Mouse (Mus musculus) gastrocnemius, adult 18-20 months (tissue): ENCODE data around the gene Khdc1b. TPM values are rescaled to one million over a fixed set of nuclear protein-coding genes. Genes with fewer than 3 reads are reported as not detected.
"Not testable (repeated sequence)": the region's sequence is repeated elsewhere in the genome, so short reads cannot be mapped to it uniquely, and the experiment has no call there.

Experiments
- DNase-seq: peaks from one replicate; pipeline ENCODE4 v3.0.0; 2021; ENCODE audit warnings: low spot score
- long read RNA-seq, 2 experiments: library from polyadenylated mRNA; stranded (forward); transcript quantifications; one replicate each; pipeline ENCODE4 v2.0.0; 2021
- total RNA-seq, 2 experiments: library from RNA; stranded (reverse); gene quantifications; 2 replicates each; pipeline ENCODE4 v1.2.3; 2021

The Khdc1b gene
- not detected for total RNA-seq
- long read RNA-seq, experiment 1, result 0 reads
- long read RNA-seq, experiment 2, result 0 reads

DNA sequence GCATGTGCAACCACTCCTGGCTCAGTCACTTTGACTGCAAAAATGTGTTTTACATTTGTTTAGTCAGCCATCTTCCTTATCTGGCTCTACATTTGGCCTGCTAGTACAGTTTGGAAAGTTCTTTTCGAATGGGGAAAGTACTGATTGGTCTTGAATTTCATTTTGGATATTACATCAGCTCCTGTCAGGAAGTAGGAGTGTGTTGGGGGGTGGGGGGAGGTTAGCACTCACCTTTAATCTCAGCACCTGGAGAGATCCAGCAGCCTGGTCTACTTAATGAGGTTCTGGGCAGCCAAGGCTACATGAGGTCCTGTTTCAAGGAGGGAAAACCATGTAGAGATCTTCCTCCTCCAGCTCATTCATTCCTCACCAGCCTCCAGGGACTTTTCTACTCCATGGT, at the start of gene Khdc1b:
Khdc1b (plus strand) TSS at position 301 of the 400 bp plus-strand sequence.
- DNase-seq, result no peak

DNA sequence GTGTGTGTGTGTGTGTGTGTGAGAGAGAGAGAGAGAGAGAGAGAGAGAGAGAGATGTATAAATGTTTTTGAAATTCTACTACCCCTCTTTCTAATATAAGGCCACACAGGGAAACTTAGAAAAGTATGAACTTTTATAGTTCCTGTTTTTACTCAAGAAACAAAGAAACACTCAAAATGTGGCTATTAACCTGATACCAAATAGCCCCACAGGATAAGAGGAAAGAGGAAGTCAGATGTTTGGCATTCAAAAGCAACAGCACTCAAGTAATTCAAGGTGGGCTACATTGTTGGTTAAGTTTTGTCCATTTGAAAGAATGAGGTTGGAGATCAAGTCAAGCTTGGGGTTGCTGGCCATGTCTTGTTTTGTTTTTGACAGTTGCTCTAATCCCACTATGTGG, 47.5 kb upstream of the Khdc1b start:
- no peak for DNase-seq

DNA sequence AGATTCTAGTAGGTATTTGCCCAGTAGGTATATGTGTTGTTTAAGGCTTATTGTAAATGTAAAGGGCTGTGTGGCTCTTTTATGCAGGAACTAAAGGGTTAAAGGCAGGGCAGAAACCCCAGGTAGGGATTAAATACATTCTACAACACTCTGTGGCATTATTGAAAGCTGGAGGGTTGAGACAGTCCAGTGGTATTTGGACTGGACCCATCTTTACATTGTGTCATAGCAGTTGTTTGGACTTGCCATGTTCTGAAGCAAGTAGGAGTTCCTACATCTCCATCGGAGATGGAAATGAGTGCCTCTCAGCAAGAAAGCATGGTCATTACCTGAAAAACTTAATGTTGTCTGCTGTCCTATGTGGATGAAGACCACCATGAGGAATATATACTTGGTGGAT, 42.6 kb upstream of the Khdc1b start:
- no peak for DNase-seq

DNA sequence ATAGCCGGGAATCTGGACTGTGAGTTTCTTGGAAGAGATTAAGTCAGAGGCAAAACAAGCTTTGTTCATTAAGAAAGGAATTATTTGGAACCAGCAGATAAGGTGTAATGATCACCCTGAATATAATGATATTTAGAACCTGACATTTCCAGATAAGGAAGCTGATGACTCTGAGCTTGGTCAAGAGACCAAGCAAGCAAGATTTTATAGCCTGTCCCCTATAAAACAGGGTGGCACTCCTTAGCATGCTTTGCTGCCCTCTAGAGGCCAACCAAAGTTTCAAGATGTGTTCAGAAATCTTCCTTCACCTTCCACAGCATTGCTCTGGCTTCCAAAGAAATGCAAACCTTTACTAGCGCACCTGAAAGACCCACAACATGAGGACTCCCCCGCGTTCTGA, 39.1 kb upstream of the Khdc1b start:
- DNase-seq, result peak; percentile 61

DNA sequence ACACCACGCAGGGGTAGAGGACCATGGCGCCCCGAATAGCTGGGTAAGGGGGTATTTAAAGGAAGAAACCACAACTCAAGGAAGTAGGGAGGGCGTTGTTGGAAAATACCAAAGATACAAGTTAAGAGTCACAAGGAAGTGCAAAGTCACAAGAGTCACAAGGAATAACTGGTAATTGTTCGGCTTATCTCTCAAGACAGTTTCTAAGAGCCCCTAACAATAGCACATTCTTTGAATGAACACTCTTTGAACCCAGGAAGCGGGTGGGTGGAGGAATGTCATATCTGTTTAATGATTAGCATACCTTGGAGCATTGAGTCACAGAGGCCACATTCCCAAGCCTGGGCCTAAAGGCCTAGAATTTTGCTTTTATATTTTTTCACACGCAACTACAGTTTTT, 38.6 kb upstream of the Khdc1b start:
- not testable (repeated sequence) for DNase-seq

DNA sequence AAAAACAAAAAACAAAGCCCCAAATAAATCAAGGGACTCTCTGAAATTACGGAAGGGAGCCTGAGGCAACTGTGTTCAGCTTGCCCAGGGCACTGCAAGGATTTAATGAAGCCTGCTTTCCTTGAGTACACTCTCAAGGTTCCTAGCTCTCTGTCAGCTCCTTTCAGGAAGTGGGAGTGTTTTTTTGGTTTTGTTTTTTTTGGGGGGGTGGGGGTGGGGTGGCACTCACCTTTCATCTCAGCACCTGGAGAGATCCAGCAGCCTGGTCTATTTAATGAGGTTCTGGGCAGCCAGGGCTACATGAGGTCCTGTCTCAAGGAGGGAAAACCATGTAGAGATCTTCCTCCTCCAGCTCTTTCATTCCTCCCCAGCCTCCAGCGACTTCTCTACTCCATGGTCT, 34.0 kb upstream of the Khdc1b start, which contains the start of gene Khdc1a:
Khdc1a (plus strand) TSS at position 301 of the 400 bp plus-strand sequence.
- no peak for DNase-seq

DNA sequence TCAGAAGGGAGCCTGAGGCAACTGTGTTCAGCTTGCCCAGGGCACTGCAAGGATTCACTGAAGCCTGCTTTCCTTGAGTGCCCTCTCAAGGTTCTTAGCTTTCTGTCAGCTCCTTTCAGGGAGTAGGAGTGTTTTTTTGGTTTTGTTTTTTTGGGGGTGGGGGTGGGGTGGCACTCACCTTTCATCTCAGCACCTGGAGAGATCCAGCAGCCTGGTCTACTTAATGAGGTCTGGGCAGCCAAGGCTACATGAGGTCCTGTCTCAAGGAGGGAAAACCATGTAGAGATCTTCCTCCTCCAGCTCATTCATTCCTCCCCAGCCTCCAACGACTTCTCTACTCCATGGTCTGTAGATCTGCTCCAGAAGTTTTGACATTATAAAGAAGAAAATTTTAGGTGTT, 15.3 kb upstream of the Khdc1b start, which contains the start of gene Khdc1c:
Khdc1c (plus strand) TSS at position 301 of the 400 bp plus-strand sequence.
- not testable (repeated sequence) for DNase-seq

DNA sequence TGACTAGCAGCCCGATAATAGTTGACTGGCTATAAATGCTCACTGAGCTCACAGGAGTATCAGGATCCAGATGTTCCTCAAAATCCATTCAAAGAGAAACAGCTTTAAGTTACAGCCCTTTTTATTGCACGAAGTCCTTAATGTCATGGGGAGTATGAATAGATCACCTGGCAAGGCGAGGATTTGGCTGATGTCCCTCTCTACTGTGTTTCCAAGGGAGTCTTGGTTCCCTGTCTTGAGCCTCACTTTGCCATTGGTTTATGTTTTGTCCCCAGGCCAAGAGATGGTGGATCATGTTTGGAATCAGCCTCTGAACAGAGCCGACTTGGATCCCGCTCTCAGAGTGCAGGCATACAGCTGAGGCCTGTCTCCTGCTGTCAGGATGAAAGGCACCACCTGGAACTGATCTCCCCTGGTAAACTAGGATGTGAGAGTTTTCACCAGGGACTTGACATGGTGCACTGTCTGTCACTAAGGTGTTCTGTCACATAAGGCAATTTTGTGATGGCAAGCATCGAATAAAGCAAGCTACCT, 7.8 kb downstream of the Khdc1b start:
- no peak for DNase-seq

DNA sequence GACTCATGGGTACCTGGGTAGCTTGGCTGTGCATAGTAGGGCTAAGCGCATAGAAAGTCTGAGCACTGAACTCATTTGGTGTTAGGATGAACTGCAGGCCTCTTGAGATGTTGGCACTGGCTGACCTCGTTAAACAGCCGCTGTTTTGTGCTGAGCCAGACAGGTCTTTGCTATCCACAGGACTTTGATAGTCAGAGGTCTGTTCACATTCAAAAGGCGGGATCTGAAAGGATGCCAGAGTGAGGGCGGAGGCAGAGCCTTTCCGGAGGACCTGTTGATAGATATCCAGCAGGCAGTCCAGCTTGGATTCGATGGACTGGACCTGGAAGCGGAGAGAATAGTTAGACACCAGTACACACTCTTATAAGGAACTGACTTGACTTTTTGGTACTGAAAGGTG, 19.4 kb downstream of the Khdc1b start:
- DNase-seq, result no peak

DNA sequence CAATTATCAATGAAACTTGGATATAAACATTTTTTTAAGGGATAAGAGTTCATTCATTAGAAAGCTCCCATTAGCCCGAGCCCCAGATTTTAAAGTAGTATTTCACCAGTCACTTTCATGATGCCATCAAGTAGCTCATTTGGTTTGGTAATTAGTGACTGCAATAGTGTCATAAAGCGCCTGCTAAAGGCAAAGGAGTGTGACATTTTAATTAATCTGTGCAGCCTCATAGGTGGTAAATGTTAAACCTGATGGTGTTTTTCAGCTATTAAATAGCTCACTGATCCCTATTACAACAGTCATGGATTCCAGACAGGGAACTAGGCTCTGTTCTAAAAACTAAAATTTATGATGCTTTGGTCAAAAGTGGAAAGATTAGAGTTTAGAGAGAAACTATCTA, 23.9 kb downstream of the Khdc1b start:
- DNase-seq, result no peak

DNA sequence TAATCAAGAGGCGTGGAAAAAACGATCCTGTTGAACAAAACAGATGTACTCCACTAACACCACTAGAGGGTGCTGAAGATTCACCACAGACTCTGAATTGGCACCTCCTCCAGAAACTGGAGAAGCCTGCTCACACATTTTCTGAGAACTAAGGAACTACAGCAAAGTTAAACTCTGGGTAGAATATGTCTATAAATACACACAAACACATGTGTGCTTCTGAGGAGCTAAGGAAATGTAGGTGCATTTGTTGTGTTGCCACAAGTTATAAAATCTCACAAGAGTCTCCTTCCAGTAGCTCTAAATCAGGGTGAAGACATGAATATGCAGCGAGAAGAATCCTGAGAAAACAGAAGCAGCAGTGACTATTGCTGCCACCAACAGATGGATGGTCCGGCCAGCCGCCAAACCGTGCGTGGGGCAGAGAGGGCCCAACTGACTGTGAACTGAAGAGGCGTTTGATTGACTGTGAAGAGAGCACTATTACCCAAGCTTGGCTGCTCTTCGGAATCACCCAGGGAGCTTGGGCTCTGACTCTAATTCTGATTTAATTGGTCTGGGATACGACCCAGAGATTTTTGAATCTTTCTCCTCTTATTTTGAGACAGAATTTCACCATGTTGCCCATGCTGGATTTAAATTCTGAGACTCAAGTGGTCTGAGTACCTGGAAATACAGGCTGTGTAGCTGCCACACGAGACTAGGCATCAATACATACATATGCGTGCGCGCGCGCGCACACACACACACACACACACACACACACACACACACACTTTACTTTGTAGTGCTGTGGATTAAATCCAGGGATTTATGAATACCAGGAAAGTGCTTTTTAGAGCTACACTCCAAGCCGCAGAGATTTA, 28.2 kb downstream of the Khdc1b start:
- DNase-seq, result peak; percentile 62

DNA sequence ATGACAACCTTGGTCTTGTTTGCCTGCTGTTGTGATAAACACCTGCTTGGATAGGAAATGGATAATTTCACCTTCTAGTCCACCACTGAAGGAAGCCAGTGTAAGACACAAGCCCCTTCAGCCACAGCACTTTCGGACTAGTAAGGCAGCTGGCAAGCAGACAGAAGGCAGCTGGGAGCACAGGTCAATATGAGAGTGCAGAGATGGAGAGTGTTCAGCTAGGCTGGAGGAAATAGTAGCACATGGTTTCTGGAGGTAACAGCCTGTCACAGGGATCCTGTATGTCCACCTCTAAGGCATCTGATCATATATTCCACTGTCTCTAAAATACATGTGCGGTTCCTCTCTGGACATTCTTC, 28.8 kb downstream of the Khdc1b start:
- DNase-seq, result no peak

DNA sequence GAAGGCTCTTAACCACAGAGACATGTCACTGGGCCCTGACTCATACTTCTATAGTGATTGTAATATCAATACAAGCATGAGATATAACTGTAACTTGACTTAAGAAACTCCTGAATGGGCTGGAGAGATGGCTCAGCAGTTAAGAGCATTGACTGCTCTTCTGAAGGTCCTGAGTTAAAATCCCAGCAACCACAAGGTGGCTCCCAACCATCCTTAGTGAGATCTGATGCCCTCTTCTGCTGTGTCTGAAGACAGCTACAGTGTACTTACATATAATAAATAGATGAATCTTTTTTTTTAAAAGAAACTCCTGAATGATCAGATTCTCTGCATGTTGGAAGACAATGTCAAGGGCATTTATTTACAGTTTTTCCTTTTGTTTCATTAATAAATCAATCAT, 36.0 kb downstream of the Khdc1b start:
- DNase-seq, result peak; percentile 20

DNA sequence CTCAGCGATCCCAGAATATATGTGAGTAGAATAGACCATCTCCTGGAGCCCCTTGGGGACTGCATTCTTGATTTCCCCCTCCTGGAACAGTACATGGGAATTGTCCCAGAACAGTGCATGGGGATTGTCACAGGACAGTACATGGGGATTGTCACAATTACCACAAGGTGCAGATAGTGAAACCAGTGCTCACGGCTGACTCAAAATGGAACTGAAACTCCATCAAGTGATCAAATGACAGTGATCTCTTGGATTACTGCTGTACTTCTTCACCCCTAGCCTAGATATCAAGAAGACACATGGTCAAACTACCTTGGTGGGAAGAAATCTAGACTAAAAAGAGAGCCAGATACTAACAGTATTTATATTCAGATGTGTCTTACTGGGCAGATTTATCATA, 42.3 kb downstream of the Khdc1b start:
- DNase-seq, result no peak

DNA sequence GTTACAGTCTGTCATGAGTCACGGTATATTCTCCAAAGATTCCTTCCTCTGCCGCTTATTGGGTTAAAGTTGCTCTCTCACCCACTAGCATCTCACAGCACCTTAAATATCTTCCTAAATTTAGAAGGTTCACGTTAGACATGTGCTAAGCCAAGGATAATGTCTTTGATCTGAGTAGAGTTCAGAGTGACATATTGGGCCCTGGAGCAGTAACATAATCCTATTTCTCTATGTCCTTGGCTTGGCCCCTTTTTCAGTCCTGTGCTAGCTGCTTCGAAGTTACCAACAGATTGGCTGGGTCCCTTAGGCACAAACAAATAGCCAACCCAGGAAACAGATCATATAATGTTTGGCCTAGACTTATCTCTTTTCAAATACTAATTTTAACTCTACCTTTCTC, 44.7 kb downstream of the Khdc1b start:
- peak; percentile 50 for DNase-seq

DNA sequence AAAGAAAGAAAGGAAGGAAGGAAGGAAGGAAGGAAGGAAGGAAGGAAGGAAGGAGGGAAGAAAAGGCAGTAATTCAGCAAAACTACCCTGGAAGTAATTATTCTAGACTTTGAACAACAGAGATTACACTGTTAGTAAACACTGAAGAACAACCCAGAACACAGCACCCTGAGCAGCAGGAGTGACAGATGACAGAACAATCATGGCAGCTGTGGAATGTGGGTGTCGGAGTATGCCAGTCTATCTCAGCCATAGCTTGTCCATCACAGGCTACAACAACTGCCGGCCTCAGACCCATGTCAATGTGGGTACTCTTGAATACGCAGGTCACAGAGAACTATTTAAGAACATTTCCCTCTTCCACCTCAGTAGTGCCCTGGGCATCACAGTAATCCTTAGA, 48.3 kb downstream of the Khdc1b start:
- DNase-seq, result no peak

DNA sequence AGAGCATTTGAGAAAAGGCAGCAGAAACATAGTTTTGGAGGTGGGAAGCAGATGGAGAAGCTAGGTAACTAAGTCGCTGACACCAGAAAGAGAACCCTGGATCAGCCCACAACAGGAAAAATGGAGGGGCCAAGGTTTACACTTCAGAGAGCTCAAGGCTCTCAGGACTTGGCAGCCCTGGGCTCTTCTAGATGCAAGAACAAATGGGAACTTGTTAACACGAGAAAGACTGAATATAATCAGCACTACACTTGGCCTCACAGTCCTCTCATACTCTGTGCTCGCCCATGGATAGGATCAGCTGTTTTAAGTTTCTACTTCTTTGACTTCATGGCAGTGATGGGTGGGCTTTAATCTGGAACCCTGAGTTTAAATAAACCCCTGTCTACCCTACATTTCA, 51.5 kb downstream of the Khdc1b start:
- DNase-seq, result no peak

Other genes starting within 250 kb of the Khdc1b start
- 1 to 10 TPM; 1.2 to 1.4 TPM for gene Tmem14a, start 165.0 kb upstream of the Khdc1b start, total RNA-seq
- 1 to 10 TPM in 1 of 2 experiments, under 1 TPM in 1; 0.55 to 2.0 TPM for gene Gsta3, start 143.0 kb upstream of the Khdc1b start, total RNA-seq
- not detected for gene Khdc1a, start 33.9 kb upstream of the Khdc1b start, total RNA-seq
- not detected for gene Khdc1c, start 15.2 kb upstream of the Khdc1b start, total RNA-seq